Mouse (Mus musculus) midbrain, embryonic 10.5 days (tissue): Measurements from ENCODE around the gene Adat2. TPM values are rescaled to one million over a fixed set of nuclear protein-coding genes. Genes with fewer than 3 reads are reported as not detected.

Experiments
- polyA plus RNA-seq: library from polyadenylated mRNA; unstranded; fragments of >200 nt; fragmentation: Nextera tagmentation; extraction: Ambion mirVana; gene quantifications from 2 replicates; pipeline ENCODE4 v1.2.1, GENCODE M21; 2016

The Adat2 gene
- polyA plus RNA-seq, 1 experiment from 2014 or later, result 4.5 TPM

Other genes starting within 250 kb of the Adat2 start
- gene Phactr2, start 78.5 kb upstream of the Adat2 start, polyA plus RNA-seq, result 10.3 and 10.8 TPM in 2 replicates
- 20.7 and 23.8 TPM in 2 replicates for gene Fuca2, start 53.4 kb upstream of the Adat2 start, polyA plus RNA-seq
- 18.9 and 19.3 TPM in 2 replicates for gene Pex3, start 248 bp downstream of the Adat2 start, polyA plus RNA-seq